Mouse (Mus musculus): ENCODE measurements around the gene Arl4a. TPM values are rescaled to one million over a fixed set of nuclear protein-coding genes. Genes with fewer than 3 reads are reported as not detected.

Arl4a gene
- total and polyA plus RNA-seq, 3 experiments = 24.3 to 25.4 (median 24.6) TPM

GRCm38 (mm10) chr12:39998070-39998852, 39.6 kb downstream of the Arl4a start:
- H3K27me3 ChIP-seq (replicated peaks) = no peaks in the 10 kb centered on the region
- no peak overlapping the region for H3K4me2 ChIP-seq (ENCODE audit: insufficient read depth, low read depth, poor library complexity, severe bottlenecking)
- H3K4me1 ChIP-seq (ENCODE audit: control insufficient read depth in 1 of 2, insufficient read depth in 2 of 2) = peaks cover 0 to 3% of the 10 kb centered on the region in 2 experiments; a peak in 1 of 4 replicates
- H3K27ac ChIP-seq (ENCODE audit: insufficient read depth, low read depth) = no peak overlapping the region
- no peak overlapping the region for H3K9ac ChIP-seq (ENCODE audit: insufficient read depth, low read depth)
- H3K9me3 ChIP-seq (replicated peaks; ENCODE audit: low read length) = no peaks in the 10 kb centered on the region
- no peaks in the 10 kb centered on the region for H3K36me3 ChIP-seq (replicated peaks in 1 of 2; ENCODE audit: control insufficient read depth in 1 of 2, insufficient read depth in 1 of 2, low read length in 1 of 2)
- dilution Hi-C loops (cut with MboI; ENCODE audit: extremely low pct_ligation_motif_present, extremely low pct_unique_long_range_greater_than_20kb, low sequenced_read_pairs) = no loop called here
- no peaks in the 10 kb centered on the region for H3K79me2 ChIP-seq (replicated peaks; ENCODE audit: control insufficient read depth, extremely low read depth, insufficient read depth, poor library complexity, severe bottlenecking)
- TF ChIP-seq POLR2A (IDR thresholded peaks at IDR 0.05; ENCODE audit: low read depth, low read length) = no peak
- no peak for TF ChIP-seq HCFC1 (IDR thresholded peaks at IDR 0.05; ENCODE audit: low read depth, low read length)
- no peak overlapping the region for H3K4me3 ChIP-seq (replicated peaks in 1 of 3; ENCODE audit: low read depth in 2 of 3, low read length in 2 of 3, poor library complexity in 1 of 3)
- in situ Hi-C loops (cut with MboI; ENCODE audit: low pct_ligation_motif_present, low pct_unique_long_range_greater_than_20kb, low sequenced_read_pairs) = no loop called here
- DNase-seq (ENCODE audit: extremely low read depth) = no peak

GRCm38 (mm10) chr12:39997651-39998050, 40.2 kb downstream of the Arl4a start:
- Histone ChIP-seq H3K4me3 (replicated peaks in 1 of 3; ENCODE audit: low read depth in 2 of 3, low read length in 2 of 3, poor library complexity in 1 of 3) (no peak overlapping the region), H3K9me3 (replicated peaks; ENCODE audit: low read length) (no peaks in the 10 kb centered on the region), H3K27me3 (replicated peaks) (no peaks in the 10 kb centered on the region), H3K9ac (ENCODE audit: insufficient read depth, low read depth) (no peak overlapping the region), H3K79me2 (replicated peaks; ENCODE audit: control insufficient read depth, extremely low read depth, insufficient read depth, poor library complexity, severe bottlenecking) (no peaks in the 10 kb centered on the region), H3K4me2 (ENCODE audit: insufficient read depth, low read depth, poor library complexity, severe bottlenecking) (no peak overlapping the region), H3K4me1 (ENCODE audit: control insufficient read depth in 1 of 2, insufficient read depth in 2 of 2) (peaks cover 0 to 3% of the 10 kb centered on the region in 2 experiments; a peak in 1 of 4 replicates), H3K36me3 (replicated peaks in 1 of 2; ENCODE audit: control insufficient read depth in 1 of 2, insufficient read depth in 1 of 2, low read length in 1 of 2) (no peaks in the 10 kb centered on the region), H3K27ac (ENCODE audit: insufficient read depth, low read depth) (no peak overlapping the region)
- no peak for DNase-seq (ENCODE audit: extremely low read depth)
- in situ Hi-C loops (cut with MboI; ENCODE audit: low pct_ligation_motif_present, low pct_unique_long_range_greater_than_20kb, low sequenced_read_pairs) (no loop called here), dilution Hi-C loops (cut with MboI; ENCODE audit: extremely low pct_ligation_motif_present, extremely low pct_unique_long_range_greater_than_20kb, low sequenced_read_pairs) (no loop called here)
- no peak for TF ChIP-seq EP300 (IDR thresholded peaks at IDR 0.05; ENCODE audit: low read length)
- TF ChIP-seq MEF2A (IDR thresholded peaks at IDR 0.05; ENCODE audit: borderline replicate concordance, low read depth, low read length) = no peak
- TF ChIP-seq MAFK (IDR thresholded peaks at IDR 0.05; ENCODE audit: insufficient replicate concordance, low read length) = no peak
- no peak for TF ChIP-seq CHD1 (IDR thresholded peaks at IDR 0.05; ENCODE audit: low read depth, low read length)
- TF ChIP-seq ZKSCAN1 (IDR thresholded peaks at IDR 0.05; ENCODE audit: borderline replicate concordance, low read depth, low read length) = no peak
- TF ChIP-seq UBTF (IDR thresholded peaks at IDR 0.05; ENCODE audit: low read depth, low read length) = no peak

- in situ Hi-C loops (cut with MboI; ENCODE audit: low pct_ligation_motif_present, low pct_unique_long_range_greater_than_20kb, low sequenced_read_pairs) = no loop called here
- peaks cover 0 to 3% of the 10 kb centered on the region in 2 experiments; a peak in 1 of 4 replicates for H3K4me1 ChIP-seq (ENCODE audit: control insufficient read depth in 1 of 2, insufficient read depth in 2 of 2)
- H3K9ac ChIP-seq (ENCODE audit: insufficient read depth, low read depth) = no peak overlapping the region
- no peak for TF ChIP-seq JUND (conservative IDR thresholded peaks at IDR 0.05; ENCODE audit: low read depth, low read length)
- no peak for TF ChIP-seq E2F4 (IDR thresholded peaks at IDR 0.05; ENCODE audit: insufficient replicate concordance, low read depth, low read length)
- TF ChIP-seq BHLHE40 (IDR thresholded peaks at IDR 0.05; ENCODE audit: low read depth, low read length) = no peak
- TF ChIP-seq ZC3H11A (IDR thresholded peaks at IDR 0.05; ENCODE audit: low read depth, low read length) = no peak
- TF ChIP-seq IRF4 (IDR thresholded peaks at IDR 0.05; ENCODE audit: low read depth, low read length) = no peak
- no peak for TF ChIP-seq ZMIZ1 (IDR thresholded peaks at IDR 0.05; ENCODE audit: low read depth, low read length)
- H3K36me3 ChIP-seq (replicated peaks in 1 of 2; ENCODE audit: control insufficient read depth in 1 of 2, insufficient read depth in 1 of 2, low read length in 1 of 2) = no peaks in the 10 kb centered on the region
- no peak overlapping the region for H3K4me3 ChIP-seq (replicated peaks in 1 of 3; ENCODE audit: low read depth in 2 of 3, low read length in 2 of 3, poor library complexity in 1 of 3)
- no peaks in the 10 kb centered on the region for H3K79me2 ChIP-seq (replicated peaks; ENCODE audit: control insufficient read depth, extremely low read depth, insufficient read depth, poor library complexity, severe bottlenecking)
- H3K4me2 ChIP-seq (ENCODE audit: insufficient read depth, low read depth, poor library complexity, severe bottlenecking) = no peak overlapping the region
- dilution Hi-C loops (cut with MboI; ENCODE audit: extremely low pct_ligation_motif_present, extremely low pct_unique_long_range_greater_than_20kb, low sequenced_read_pairs) = no loop called here
- no peaks in the 10 kb centered on the region for H3K9me3 ChIP-seq (replicated peaks; ENCODE audit: low read length)
- no peak for DNase-seq (ENCODE audit: extremely low read depth)
- no peak overlapping the region for H3K27ac ChIP-seq (ENCODE audit: insufficient read depth, low read depth)
- no peaks in the 10 kb centered on the region for H3K27me3 ChIP-seq (replicated peaks)
These were observed 41.8 kb downstream of the Arl4a start for GRCm38 (mm10) chr12:39996015-39996414.

Measured in CH12.LX (cell line).